Mouse (Mus musculus): ENCODE results near the gene Dhx30.

- no peak for TF ChIP-seq POLR2A (IDR thresholded peaks at IDR 0.05; ENCODE audit: low read depth, low read length)
- no peak for TF ChIP-seq CTCF (IDR thresholded peaks at IDR 0.05; ENCODE audit: extremely low read depth, insufficient read length, insufficient replicate concordance, low read depth, low read length)
Measured at GRCm38 (mm10) chr9:110047260-110047659, 70.4 kb downstream of the Dhx30 start.

All from small intestine, adult 2 months (tissue).